Mouse (Mus musculus) kidney, postnatal 0 days (tissue): ENCODE measurements around the gene Zdhhc13. TPM values are rescaled to one million over a fixed set of nuclear protein-coding genes. Genes with fewer than 3 reads are reported as not detected.

ENCODE experiments used
- ATAC-seq: fragments of 200-750 bp; cut with Nextera tagmentation; replicated peaks from 2 replicates; pipeline ENCODE4 v1.8.0; 2017; ENCODE audit warnings: low read depth, moderate number of reproducible peaks, moderate TSS enrichment, moderate library complexity; ENCODE audit not compliant: low FRiP score
- DNase-seq: peaks from one replicate; pipeline ENCODE4 v3.0.0-alpha.2; 2016; ENCODE audit warnings: low spot score
- H3K27ac ChIP-seq: fragments of 300-500 bp; sonication (generic); 2 replicates; pipeline ENCODE4 v1.5.1; 2014; ENCODE audit warnings: mild to moderate bottlenecking
- H3K27me3 ChIP-seq: fragments of 300-500 bp; sonication (generic); 2 replicates; pipeline ENCODE4 v1.6.1; 2014; ENCODE audit warnings: low read length, mixed read lengths; ENCODE audit not compliant: insufficient read depth
- H3K36me3 ChIP-seq: fragments of 300-500 bp; sonication (generic); 2 replicates; pipeline ENCODE4 v1.6.1; 2014; ENCODE audit warnings: low read length, mixed read lengths; ENCODE audit not compliant: insufficient read depth
- H3K4me1 ChIP-seq: fragments of 300-500 bp; sonication (generic); replicated peaks from 2 replicates; pipeline ENCODE4 v1.6.1; 2014; ENCODE audit warnings: antibody characterized with exemption, low read length, mixed read lengths; ENCODE audit not compliant: insufficient read depth
- H3K4me2 ChIP-seq: fragments of 300-500 bp; sonication (generic); 2 replicates; pipeline ENCODE4 v1.6.1; 2014; ENCODE audit warnings: mild to moderate bottlenecking, low read length, moderate library complexity, mixed read lengths
- H3K4me3 ChIP-seq: fragments of 300-500 bp; sonication (generic); replicated peaks from 2 replicates; pipeline ENCODE4 v1.5.1; 2014; ENCODE audit warnings: low read depth, low read length
- H3K9ac ChIP-seq: fragments of 300-500 bp; sonication (generic); 2 replicates; pipeline ENCODE4 v1.6.1; 2014; ENCODE audit warnings: low read depth, low read length
- H3K9me3 ChIP-seq: fragments of 300-500 bp; sonication (generic); replicated peaks from 2 replicates; pipeline ENCODE4 v1.6.1; 2016; ENCODE audit warnings: low read length, inconsistent platforms, mixed read lengths
- CTCF ChIP-seq: IDR thresholded peaks from 2 replicates; pipeline ENCODE4 v1.5.1; 2016; ENCODE audit warnings: antibody characterized with exemption, low read depth, mild to moderate bottlenecking, moderate library complexity
- WGBS: fragments of 180-500 bp; shearing (Covaris S2); extraction: QIAGEN DNeasy Blood & Tissue Kit; methylation state at CpG from one replicate; pipeline ENCODE4 v1.1.7; 2014; 5-methylcytosine and 5-hydroxymethylcytosine counted together
- polyA plus RNA-seq: library from polyadenylated mRNA; unstranded; fragments of >200 nt; fragmentation: Nextera tagmentation; extraction: Ambion mirVana; gene quantifications from 2 replicates; pipeline ENCODE4 v1.2.1, GENCODE M21; 2015

Gene Zdhhc13
- polyA plus RNA-seq, 1 experiment from 2014 or later: 43.2 TPM

- H3K27me3 ChIP-seq: no peaks in the 10 kb centered on the region
- H3K9me3 ChIP-seq: no peaks in the 10 kb centered on the region
- no peak overlapping the region for H3K4me2 ChIP-seq
- no peak overlapping the region for H3K27ac ChIP-seq
- no peak for TF ChIP-seq CTCF
- WGBS: 90% methylated on average over 3 of the region's 3 CpGs
- H3K36me3 ChIP-seq: peaks cover 4% of the 10 kb centered on the region; the same call in 1 of the 2 replicates
- ATAC-seq (no peak), DNase-seq (no peak)
- 0 out of 2 replicates have a peak, but pooled peaks cover 4% of the 10 kb centered on the region for H3K4me1 ChIP-seq
- no peak overlapping the region for H3K9ac ChIP-seq
- no peak overlapping the region for H3K4me3 ChIP-seq
These were observed 6.3 kb downstream of the Zdhhc13 start for GRCm38 (mm10) chr7:48795130-48795529.

- Histone ChIP-seq H3K27ac (no peak overlapping the region), H3K9me3 (no peaks in the 10 kb centered on the region), H3K4me2 (no peak overlapping the region), H3K27me3 (no peaks in the 10 kb centered on the region), H3K4me3 (no peak overlapping the region), H3K36me3 (peaks cover 24% of the 10 kb centered on the region), H3K4me1 (no peaks in the 10 kb centered on the region), H3K9ac (no peak overlapping the region)
- no peak for ATAC-seq
- DNase-seq: no peak
- no peak for TF ChIP-seq CTCF
- WGBS: 78% methylated on average over 7 of the region's 7 CpGs
These were observed 14.6 kb downstream of the Zdhhc13 start for GRCm38 (mm10) chr7:48803381-48803780.

GRCm38 (mm10) chr7:48806587-48806986, 17.8 kb downstream of the Zdhhc13 start:
- ATAC-seq (no peak), DNase-seq (no peak)
- Histone ChIP-seq H3K4me2 (no peak overlapping the region), H3K9me3 (no peaks in the 10 kb centered on the region), H3K27me3 (no peaks in the 10 kb centered on the region), H3K4me1 (no peaks in the 10 kb centered on the region), H3K27ac (no peak overlapping the region), H3K36me3 (peaks cover 31% of the 10 kb centered on the region), H3K9ac (no peak overlapping the region), H3K4me3 (no peak overlapping the region)
- TF ChIP-seq CTCF: no peak
- WGBS: 81% methylated on average over 4 of the region's 4 CpGs

- no peak for TF ChIP-seq CTCF
- H3K27ac ChIP-seq: no peak overlapping the region
- H3K4me1 ChIP-seq: no peaks in the 10 kb centered on the region
- no peak overlapping the region for H3K4me2 ChIP-seq
- H3K4me3 ChIP-seq: no peak overlapping the region
- no peak for DNase-seq
- no peaks in the 10 kb centered on the region for H3K9me3 ChIP-seq
- peaks cover 32% of the 10 kb centered on the region; the same call in 1 of the 2 replicates for H3K36me3 ChIP-seq
- H3K9ac ChIP-seq: no peak overlapping the region
- H3K27me3 ChIP-seq: no peaks in the 10 kb centered on the region
- 97% methylated on average over 1 of the region's 1 CpGs for WGBS
- no peak for ATAC-seq
These were observed 21.8 kb downstream of the Zdhhc13 start for GRCm38 (mm10) chr7:48810652-48811051.

GRCm38 (mm10) chr7:48812358-48812757, 23.6 kb downstream of the Zdhhc13 start:
- Histone ChIP-seq H3K27ac (no peak overlapping the region), H3K4me2 (no peak overlapping the region), H3K4me1 (no peaks in the 10 kb centered on the region), H3K4me3 (no peak overlapping the region), H3K9me3 (no peaks in the 10 kb centered on the region), H3K36me3 (peaks cover 21% of the 10 kb centered on the region; the same call in 1 of the 2 replicates), H3K9ac (no peak overlapping the region), H3K27me3 (no peaks in the 10 kb centered on the region)
- TF ChIP-seq CTCF: peak; percentile 21; the same call in 1 of the 2 replicates
- no peak for DNase-seq
- ATAC-seq: no peak

GRCm38 (mm10) chr7:48813594-48813993, 24.8 kb downstream of the Zdhhc13 start:
- Histone ChIP-seq H3K9me3 (no peaks in the 10 kb centered on the region), H3K4me1 (no peaks in the 10 kb centered on the region), H3K27me3 (no peaks in the 10 kb centered on the region), H3K9ac (no peak overlapping the region), H3K4me2 (no peak overlapping the region), H3K4me3 (no peak overlapping the region), H3K36me3 (peaks cover 24% of the 10 kb centered on the region; the same call in 1 of the 2 replicates), H3K27ac (no peak overlapping the region)
- DNase-seq (no peak), ATAC-seq (no peak)
- no peak for TF ChIP-seq CTCF
- WGBS: 65% methylated on average over 1 of the region's 1 CpGs

- ATAC-seq (no peak), DNase-seq (no peak)
- H3K27ac ChIP-seq: no peak overlapping the region
- H3K9ac ChIP-seq: no peak overlapping the region
- H3K4me2 ChIP-seq: no peak overlapping the region
- no peaks in the 10 kb centered on the region for H3K4me1 ChIP-seq
- H3K9me3 ChIP-seq: no peaks in the 10 kb centered on the region
- peaks cover 51% of the 10 kb centered on the region for H3K36me3 ChIP-seq
- no peak overlapping the region for H3K4me3 ChIP-seq
- no peak for TF ChIP-seq CTCF
- WGBS: 91% methylated on average over 5 of the region's 5 CpGs
- no peaks in the 10 kb centered on the region for H3K27me3 ChIP-seq
These were observed 32.9 kb downstream of the Zdhhc13 start for GRCm38 (mm10) chr7:48821654-48822053.
